Mouse (Mus musculus): ENCODE data around the gene Josd1.

Josd1 gene

GRCm38 (mm10) chr15:79687646-79688267 is at the start of gene Josd1:
TSS of gene Josd1 (minus strand) at chr15:79687919.
- DNase-seq (ENCODE audit: low spot score in 2 of 2) = peak; percentile 88 to 95

- DNase-seq (ENCODE audit: low spot score in 2 of 2) = no peak
These were observed 46.6 kb upstream of the Josd1 start for GRCm38 (mm10) chr15:79734311-79734710.

GRCm38 (mm10) chr15:79733640-79734039 is 45.9 kb upstream of the Josd1 start:
- no peak for DNase-seq (ENCODE audit: low spot score in 2 of 2)

GRCm38 (mm10) chr15:79733192-79733591 is 45.5 kb upstream of the Josd1 start:
- no peak for DNase-seq (ENCODE audit: low spot score in 2 of 2)

- DNase-seq (ENCODE audit: low spot score in 2 of 2) = no peak
These were observed 43.8 kb upstream of the Josd1 start for GRCm38 (mm10) chr15:79731554-79731953.

GRCm38 (mm10) chr15:79728731-79729388 is 41.1 kb upstream of the Josd1 start:
- DNase-seq (ENCODE audit: low spot score in 2 of 2) = no peak

GRCm38 (mm10) chr15:79728311-79728710 is 40.6 kb upstream of the Josd1 start:
- no peak for DNase-seq (ENCODE audit: low spot score in 2 of 2)

GRCm38 (mm10) chr15:79727840-79728239 is 40.1 kb upstream of the Josd1 start:
- DNase-seq (ENCODE audit: low spot score in 2 of 2) = no peak

- no peak for DNase-seq (ENCODE audit: low spot score in 2 of 2)
These were observed 37.6 kb upstream of the Josd1 start for GRCm38 (mm10) chr15:79725190-79725789.

GRCm38 (mm10) chr15:79723439-79723838 is 35.7 kb upstream of the Josd1 start:
- DNase-seq (ENCODE audit: low spot score in 2 of 2) = no peak

- DNase-seq (ENCODE audit: low spot score in 2 of 2) = no peak
These were observed 33.1 kb upstream of the Josd1 start for GRCm38 (mm10) chr15:79720796-79721195.

- no peak for DNase-seq (ENCODE audit: low spot score in 2 of 2)
These were observed 32.5 kb upstream of the Josd1 start for GRCm38 (mm10) chr15:79720267-79720666.

GRCm38 (mm10) chr15:79716710-79717109 is 29.0 kb upstream of the Josd1 start:
- DNase-seq (ENCODE audit: low spot score in 2 of 2) = no peak

- DNase-seq (ENCODE audit: low spot score in 2 of 2) = no peak
These were observed 27.9 kb upstream of the Josd1 start for GRCm38 (mm10) chr15:79715646-79716045.

- DNase-seq (ENCODE audit: low spot score in 2 of 2) = no peak
These were observed 20.6 kb upstream of the Josd1 start for GRCm38 (mm10) chr15:79708229-79708822.

GRCm38 (mm10) chr15:79706603-79707214 is 19.0 kb upstream of the Josd1 start:
- DNase-seq (ENCODE audit: low spot score in 2 of 2) = no peak

- DNase-seq (ENCODE audit: low spot score in 2 of 2) = no peak
These were observed 10.0 kb upstream of the Josd1 start for GRCm38 (mm10) chr15:79697558-79698187.

GRCm38 (mm10) chr15:79697011-79697410 is 9.3 kb upstream of the Josd1 start:
- DNase-seq (ENCODE audit: low spot score in 2 of 2) = no peak

- DNase-seq (ENCODE audit: low spot score in 2 of 2) = no peak
These were observed 8.8 kb upstream of the Josd1 start for GRCm38 (mm10) chr15:79696508-79696907.

- no peak for DNase-seq (ENCODE audit: low spot score in 2 of 2)
These were observed 7.8 kb upstream of the Josd1 start for GRCm38 (mm10) chr15:79695516-79695915.

- no peak for DNase-seq (ENCODE audit: low spot score in 2 of 2)
These were observed 6.8 kb upstream of the Josd1 start for GRCm38 (mm10) chr15:79694512-79694911.

- no peak for DNase-seq (ENCODE audit: low spot score in 2 of 2)
These were observed 6.0 kb upstream of the Josd1 start for GRCm38 (mm10) chr15:79693740-79694139.

Measured in frontal cortex, postnatal 10 days (tissue).